Mouse (Mus musculus): ENCODE measurements around the gene Zmat3.

GRCm38 (mm10) chr3:32364195-32364594 is 1.6 kb downstream of the Zmat3 start:
- TF ChIP-seq CTCF (IDR thresholded peaks at IDR 0.05; ENCODE audit: borderline replicate concordance, control insufficient read depth, extremely low read depth, insufficient read depth, low read length, poor library complexity) (no peak), POLR2A (IDR thresholded peaks at IDR 0.05; ENCODE audit: control insufficient read depth, extremely low read depth, insufficient read depth, low read length, poor library complexity) (no peak)

Measured in thymus, adult 2 months (tissue).